Mouse (Mus musculus) ovary, adult 2 months (tissue): ENCODE results near the gene Cfhr1. TPM values are rescaled to one million over a fixed set of nuclear protein-coding genes. Genes with fewer than 3 reads are reported as not detected.

Experiments used
- polyA plus RNA-seq: library from polyadenylated mRNA; depleted of rRNA; stranded (reverse); fragments of >200 nt; gene quantifications from 2 replicates; pipeline ENCODE4 v1.2.3, GENCODE M21; 2012; rRNA removed

Cfhr1 gene
- not detected in 2 replicates for polyA plus RNA-seq

GRCm38 (mm10) chr1:139560024-139560423, at the start of gene Cfhr1:
Gene Cfhr1, minus strand, starts transcription at chr1:139560272.

GRCm38 (mm10) chr1:139501258-139501752, 58.8 kb downstream of the Cfhr1 start, which contains the start of gene F13b:
Gene F13b, plus strand, starts transcription at chr1:139501702.

Other genes with a start within 250 kb of the Cfhr1 start
- gene Crb1, start 183.2 kb downstream of the Cfhr1 start, polyA plus RNA-seq: 0.28 and 0.32 TPM in 2 replicates
- gene Zbtb41, start 138.0 kb downstream of the Cfhr1 start, polyA plus RNA-seq: 2.8 and 5.2 TPM in 2 replicates
- 1.5 and 1.9 TPM in 2 replicates for gene Aspm, start 105.5 kb downstream of the Cfhr1 start, polyA plus RNA-seq
- not detected in 2 replicates for gene F13b, start 58.6 kb downstream of the Cfhr1 start, polyA plus RNA-seq
- gene Gm4788, start 221.0 kb upstream of the Cfhr1 start, polyA plus RNA-seq: not detected in 2 replicates